Mouse (Mus musculus): ENCODE results near the gene Ppp1r37. TPM values are rescaled to one million over a fixed set of nuclear protein-coding genes. Genes with fewer than 3 reads are reported as not detected.

Ppp1r37 gene
- polyA plus RNA-seq, 1 experiment from 2014 or later, result 15.6 TPM

DNA sequence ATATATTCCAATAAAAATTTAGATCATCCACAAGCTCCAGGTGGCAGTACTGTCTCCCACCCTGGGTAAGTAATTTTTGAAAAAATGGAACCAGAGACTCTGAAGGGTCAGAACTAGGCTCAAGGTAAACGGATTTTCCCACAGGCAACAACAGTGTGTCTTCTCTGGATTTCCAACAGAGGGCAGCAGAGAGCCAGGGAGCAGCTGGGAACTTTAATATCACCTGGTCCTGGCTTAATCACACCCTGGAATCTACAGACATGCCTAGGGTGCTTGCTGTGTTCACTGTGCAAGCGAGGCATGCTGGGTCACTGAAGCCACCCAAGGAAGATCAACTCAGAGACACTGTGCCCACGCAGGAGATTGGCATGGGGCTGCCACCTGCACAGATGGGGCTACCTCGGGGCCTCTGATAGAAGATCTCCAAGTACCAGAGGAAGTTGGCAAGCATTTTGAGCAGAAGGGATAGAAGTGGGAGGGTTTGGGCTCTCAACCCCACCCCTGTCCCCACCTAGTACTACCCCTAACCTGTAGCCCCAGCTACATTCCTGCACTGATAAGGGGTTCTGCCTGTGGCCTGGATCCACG is 59.3 kb downstream of the Ppp1r37 start:
- peak; percentile 53 for DNase-seq (ENCODE audit: low spot score)

DNA sequence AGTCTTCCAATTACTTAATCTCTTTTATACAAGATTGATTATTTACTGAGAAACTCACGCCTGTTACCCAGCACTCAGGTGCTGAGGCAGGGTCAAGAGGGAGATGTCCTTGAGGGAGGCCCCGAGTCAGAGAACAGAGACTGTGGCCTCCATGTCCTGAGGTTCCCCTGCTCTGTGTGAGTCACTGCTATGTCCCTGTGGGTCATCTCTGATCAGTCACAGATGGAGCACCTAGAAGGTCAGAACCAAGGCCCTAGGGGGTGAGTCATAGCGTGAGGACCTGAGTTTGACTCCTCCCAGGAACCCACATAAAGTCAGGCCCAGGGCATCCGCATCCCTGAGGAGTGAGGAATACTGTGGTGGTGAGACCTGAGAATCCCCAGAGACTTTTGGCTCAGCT is 61.2 kb downstream of the Ppp1r37 start:
- no peak for DNase-seq (ENCODE audit: low spot score)

DNA sequence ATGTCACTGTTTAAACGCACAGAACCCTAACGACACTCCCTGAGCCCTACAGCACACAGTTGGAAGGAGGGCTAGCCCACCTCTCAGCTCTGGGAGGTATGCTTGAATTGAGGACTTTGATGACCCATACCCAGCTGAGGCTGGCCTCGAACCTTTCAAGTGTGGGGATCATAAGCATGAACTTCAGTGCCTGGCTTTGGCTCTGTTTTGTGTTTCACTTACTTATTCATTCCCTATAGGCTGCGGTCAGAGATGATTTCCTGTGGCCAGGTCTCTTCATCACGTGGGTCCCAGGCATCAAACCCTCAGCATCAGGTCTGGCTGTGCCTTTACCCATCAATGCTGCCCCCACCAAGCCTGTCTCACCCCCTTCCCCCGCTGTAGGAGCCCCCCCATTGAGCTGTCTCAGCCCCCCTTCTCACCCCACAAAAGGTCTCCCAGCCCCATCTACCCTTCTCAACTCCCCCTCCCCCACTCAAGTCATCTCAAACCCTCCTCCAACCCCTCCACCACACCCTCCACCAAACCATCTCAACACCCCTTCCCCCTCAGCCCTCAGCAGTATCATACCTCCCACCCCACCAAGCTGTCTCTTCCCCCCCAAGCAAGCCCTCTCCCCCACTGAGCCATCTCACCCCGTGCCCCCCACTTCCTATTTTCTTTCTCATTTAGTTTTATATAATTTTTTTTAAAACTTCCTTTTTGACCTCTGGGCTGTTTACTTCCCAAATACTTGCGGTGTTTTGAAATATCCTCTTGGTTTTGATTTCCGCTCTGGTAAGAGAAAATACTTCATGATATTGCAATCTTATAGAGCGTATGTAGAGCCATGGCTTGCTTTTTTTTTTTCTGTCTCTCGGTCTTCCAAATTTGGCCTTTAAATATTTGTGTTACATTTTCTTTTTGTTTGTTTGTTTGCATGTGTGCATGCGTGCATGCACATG is 62.2 kb downstream of the Ppp1r37 start:
- DNase-seq (ENCODE audit: low spot score), result no peak

DNA sequence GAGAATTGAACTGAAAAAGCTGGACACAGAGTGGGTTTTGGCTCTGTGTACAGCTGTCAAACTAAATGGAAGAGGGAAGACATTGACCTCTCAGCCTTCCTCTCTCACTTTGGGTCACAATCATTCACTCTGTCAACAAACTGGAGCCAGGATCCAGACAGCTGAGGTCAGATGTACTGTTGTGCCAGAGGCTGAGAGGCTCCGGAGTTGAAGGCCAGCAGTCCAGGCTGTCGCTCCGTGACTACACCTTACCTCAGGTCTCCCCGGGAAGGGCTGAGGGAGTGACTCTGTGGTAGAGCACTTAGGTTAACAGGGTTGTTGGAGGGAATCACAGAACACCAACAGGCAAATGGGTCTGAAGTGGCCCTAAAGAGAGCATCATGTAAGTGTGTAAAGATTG is 64.5 kb downstream of the Ppp1r37 start:
- no peak for DNase-seq (ENCODE audit: low spot score)

DNA sequence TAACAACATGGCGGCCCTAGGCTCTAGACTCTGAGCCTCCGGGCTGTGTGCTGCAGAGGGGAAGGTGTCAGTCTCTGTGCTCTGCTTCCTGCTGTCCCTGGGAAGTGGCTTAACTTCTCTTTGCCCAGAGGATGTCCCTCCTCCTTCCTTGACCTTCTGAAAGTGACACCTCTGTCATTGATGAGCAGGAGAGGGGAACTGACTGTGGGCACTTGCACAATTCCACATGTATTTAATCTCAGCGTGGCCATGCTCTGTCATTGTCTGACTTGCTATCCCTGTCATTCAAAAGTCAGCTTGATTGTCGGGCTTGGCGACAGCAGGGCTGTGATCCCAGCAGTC is 66.7 kb downstream of the Ppp1r37 start:
- DNase-seq (ENCODE audit: low spot score), result no peak

DNA sequence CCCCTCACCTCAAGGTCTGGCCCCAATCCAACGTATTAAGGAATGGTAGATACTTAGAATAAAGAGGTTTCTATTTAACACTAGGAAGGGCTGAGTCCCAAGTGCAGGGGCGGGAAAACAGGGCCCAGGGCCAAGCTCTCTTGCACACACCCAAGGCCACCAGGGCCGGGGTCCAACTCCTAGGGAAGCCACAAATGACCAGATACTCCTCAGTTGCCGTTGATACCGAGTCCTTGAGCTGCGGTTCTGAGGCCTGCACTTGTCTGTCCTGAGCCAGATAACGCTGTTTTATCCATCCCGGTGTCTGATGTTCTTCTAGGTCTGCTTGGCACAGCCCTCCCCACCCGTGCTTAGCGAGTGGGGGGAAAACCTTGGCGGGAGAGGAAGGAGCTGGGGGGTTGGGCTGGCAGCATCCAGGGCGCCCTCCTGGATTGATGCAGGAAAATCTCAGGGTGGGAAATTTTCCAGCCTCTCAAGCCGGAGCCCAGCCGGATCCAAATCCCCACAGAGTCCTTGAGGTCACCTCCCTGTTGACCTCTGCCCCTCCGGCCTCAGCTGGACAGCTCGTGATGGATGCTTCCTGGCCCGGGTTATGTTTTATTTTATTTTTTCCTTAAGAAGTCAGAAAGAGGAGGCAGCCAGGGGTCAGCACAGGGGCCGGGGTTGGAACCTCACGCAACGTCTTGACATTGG is 67.2 kb downstream of the Ppp1r37 start:
- DNase-seq (ENCODE audit: low spot score), result no peak

DNA sequence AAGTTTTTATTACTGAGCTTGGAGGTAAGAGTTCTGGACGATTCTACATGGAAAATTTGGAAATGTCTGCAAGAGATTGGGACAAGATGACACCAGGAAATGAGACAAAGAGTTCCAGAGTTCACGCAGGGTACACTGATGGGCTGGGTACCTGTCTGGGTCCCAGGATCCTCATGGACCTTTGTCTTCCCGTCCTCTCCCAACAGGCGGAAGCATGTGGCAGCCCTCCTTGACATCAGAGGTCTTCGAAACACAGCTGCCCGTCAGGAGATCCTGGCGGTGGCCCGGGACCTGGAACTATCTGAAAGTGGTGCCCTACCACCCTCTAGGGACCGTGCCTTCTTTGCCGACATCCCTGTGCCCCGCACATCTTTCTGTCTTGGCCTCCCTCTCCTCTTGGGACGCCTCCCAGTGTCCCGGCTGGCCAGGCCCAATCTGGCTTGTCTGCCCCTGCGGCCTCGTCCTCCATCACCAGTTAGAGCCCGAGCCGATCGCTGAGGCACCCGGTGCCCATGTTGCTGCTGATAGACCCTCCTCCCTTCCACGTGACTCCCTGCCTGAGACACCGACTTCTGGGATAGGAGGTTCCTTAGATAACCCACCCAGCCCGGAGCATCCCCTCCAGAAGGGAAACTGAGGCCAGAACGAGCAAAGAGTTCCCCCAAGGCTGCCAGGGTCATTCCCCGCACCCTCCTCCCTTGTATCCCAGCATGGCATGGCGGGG is 68.0 kb downstream of the Ppp1r37 start:
- DNase-seq (ENCODE audit: low spot score), result no peak

DNA sequence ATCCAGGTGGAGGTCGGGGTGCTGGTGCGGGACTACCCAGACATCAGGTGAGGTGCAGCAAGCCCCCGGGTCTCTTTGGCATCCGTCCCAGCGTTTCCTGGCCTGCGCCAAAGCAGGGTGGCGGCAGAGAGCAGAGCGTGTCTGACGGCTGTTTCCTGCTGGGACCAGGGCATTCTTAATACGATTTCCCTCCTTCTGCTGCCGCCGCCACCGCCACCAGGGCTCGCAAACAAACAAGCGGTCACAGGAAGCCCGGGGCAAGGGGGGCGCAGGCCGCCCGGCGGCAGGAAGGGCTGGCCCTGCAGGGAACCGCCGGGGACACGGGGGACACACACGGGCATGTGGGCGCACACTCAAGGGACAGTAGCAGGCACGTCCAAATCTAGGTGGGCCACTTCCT is 71.1 kb downstream of the Ppp1r37 start:
- DNase-seq (ENCODE audit: low spot score), result no peak

DNA sequence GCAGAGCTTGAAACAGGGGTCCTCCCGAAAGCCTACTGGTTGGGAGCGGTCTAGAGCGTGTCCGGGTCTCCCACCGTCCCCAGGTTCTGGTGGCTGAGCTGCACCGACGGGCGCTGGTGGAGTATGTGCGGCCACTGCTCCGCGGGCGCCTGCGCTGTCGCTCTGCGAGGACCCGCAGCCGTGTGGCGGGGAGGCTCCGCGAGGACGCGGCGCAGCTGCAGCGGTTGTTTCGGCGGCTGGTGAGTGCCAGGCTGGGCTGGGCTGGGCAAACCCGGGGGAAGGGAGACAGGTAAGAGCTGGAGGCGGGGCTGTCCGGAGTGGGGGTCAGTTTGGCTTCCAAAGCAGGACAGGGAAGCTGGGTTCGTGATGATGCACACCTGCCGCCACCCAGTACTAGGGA is 73.4 kb downstream of the Ppp1r37 start:
- no peak for DNase-seq (ENCODE audit: low spot score)

DNA sequence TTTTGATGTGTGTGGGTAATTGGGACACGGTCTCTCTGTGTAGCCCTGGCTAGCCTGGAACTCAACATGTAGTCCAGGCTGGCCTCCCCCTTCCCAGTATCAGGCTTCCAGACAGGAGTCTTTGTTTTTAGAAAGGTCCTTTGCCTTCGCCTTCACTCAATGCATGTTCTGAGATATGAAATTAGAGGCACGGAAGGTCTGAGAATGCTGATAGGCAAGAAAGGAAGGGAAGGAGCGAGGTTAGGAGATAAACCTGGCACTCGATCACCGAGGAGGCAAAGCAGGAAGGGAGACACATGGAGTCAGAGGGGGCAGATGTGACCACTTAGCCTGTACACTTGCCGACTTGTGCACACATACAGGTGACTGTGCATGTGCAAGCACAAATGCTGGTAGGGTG is 76.3 kb downstream of the Ppp1r37 start:
- no peak for DNase-seq (ENCODE audit: low spot score)

DNA sequence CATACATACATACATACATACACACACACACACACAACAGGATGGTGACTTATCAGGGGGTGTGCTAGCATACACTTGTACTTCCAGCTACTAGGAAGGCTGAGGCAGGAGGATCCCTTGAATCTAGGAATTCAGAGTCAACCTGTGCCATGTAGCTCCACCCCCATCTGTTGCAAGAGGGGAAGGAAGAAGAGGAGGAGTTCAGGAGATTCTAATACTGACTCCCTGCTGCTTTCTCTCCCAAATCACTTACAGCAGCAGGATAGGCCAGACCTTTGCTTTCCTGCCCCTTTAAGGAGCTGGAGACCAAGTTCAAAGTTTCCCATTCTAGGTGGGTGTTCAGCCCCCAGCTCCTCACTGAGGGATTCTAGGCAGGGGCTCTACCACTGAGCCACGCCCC is 77.4 kb downstream of the Ppp1r37 start:
- DNase-seq (ENCODE audit: low spot score), result no peak

DNA sequence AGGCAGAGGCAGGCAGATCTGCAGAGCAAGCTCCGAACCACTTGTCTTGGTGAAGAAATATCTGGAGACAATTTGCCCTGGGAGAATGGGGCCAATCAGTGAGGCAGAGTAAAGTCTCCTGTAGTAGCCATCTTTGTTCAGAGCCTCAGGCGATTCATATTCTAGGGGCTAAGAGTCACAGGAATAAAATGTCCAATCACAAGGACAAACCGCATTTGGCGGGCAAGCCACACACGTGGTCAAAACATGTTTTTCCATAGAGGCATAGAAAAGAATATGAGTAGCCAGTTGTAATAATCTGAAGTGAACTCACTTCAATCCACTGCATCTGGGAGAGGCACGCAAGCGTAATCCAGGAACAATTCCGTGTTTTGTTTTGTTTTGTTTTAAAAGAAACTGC is 79.6 kb downstream of the Ppp1r37 start:
- no peak for DNase-seq (ENCODE audit: low spot score)

Other genes with a start within 250 kb of the Ppp1r37 start
- 59.6 and 67.1 TPM in 2 replicates for gene Ercc1, start 218.3 kb downstream of the Ppp1r37 start, polyA plus RNA-seq (2015; fragmentation: Nextera tagmentation; extraction: Ambion mirVana)
- 15.8 and 18.7 TPM in 2 replicates for gene Cd3eap, start 203.6 kb downstream of the Ppp1r37 start, polyA plus RNA-seq (2015; fragmentation: Nextera tagmentation; extraction: Ambion mirVana)
- gene Ppp1r13l, start 203.3 kb downstream of the Ppp1r37 start, polyA plus RNA-seq (2015; fragmentation: Nextera tagmentation; extraction: Ambion mirVana), result 2.2 and 2.4 TPM in 2 replicates
- gene Ercc2, start 181.1 kb downstream of the Ppp1r37 start, polyA plus RNA-seq (2015; fragmentation: Nextera tagmentation; extraction: Ambion mirVana), result 14.3 and 15.1 TPM in 2 replicates
- 35.3 and 38.4 TPM in 2 replicates for gene Klc3, start 159.0 kb downstream of the Ppp1r37 start, polyA plus RNA-seq (2015; fragmentation: Nextera tagmentation; extraction: Ambion mirVana)
- 3.6 and 7.0 TPM in 2 replicates for gene Ckm, start 158.3 kb downstream of the Ppp1r37 start, polyA plus RNA-seq (2015; fragmentation: Nextera tagmentation; extraction: Ambion mirVana)
- 6.7 and 9.0 TPM in 2 replicates for gene Mark4, start 104.3 kb downstream of the Ppp1r37 start, polyA plus RNA-seq (2015; fragmentation: Nextera tagmentation; extraction: Ambion mirVana)
- gene Exoc3l2, start 99.7 kb downstream of the Ppp1r37 start, polyA plus RNA-seq (2015; fragmentation: Nextera tagmentation; extraction: Ambion mirVana), result 0.74 and 0.78 TPM in 2 replicates
- gene Bloc1s3, start 54.7 kb downstream of the Ppp1r37 start, polyA plus RNA-seq (2015; fragmentation: Nextera tagmentation; extraction: Ambion mirVana), result 2.7 and 4.0 TPM in 2 replicates
- gene Trappc6a, start 54.7 kb downstream of the Ppp1r37 start, polyA plus RNA-seq (2015; fragmentation: Nextera tagmentation; extraction: Ambion mirVana), result 86.5 and 92.5 TPM in 2 replicates
- 0.24 and 0.42 TPM in 2 replicates for gene Nkpd1, start 45.2 kb downstream of the Ppp1r37 start, polyA plus RNA-seq (2015; fragmentation: Nextera tagmentation; extraction: Ambion mirVana)
- gene Zfp296, start 14.2 kb upstream of the Ppp1r37 start, polyA plus RNA-seq (2015; fragmentation: Nextera tagmentation; extraction: Ambion mirVana), result 1.5 and 2.0 TPM in 2 replicates
- gene Gemin7, start 14.5 kb upstream of the Ppp1r37 start, polyA plus RNA-seq (2015; fragmentation: Nextera tagmentation; extraction: Ambion mirVana), result 133 and 134 TPM in 2 replicates
- 35.2 and 41.3 TPM in 2 replicates for gene Clasrp, start 41.4 kb upstream of the Ppp1r37 start, polyA plus RNA-seq (2015; fragmentation: Nextera tagmentation; extraction: Ambion mirVana)
- 37.2 and 38.0 TPM in 2 replicates for gene Relb, start 66.4 kb upstream of the Ppp1r37 start, polyA plus RNA-seq (2015; fragmentation: Nextera tagmentation; extraction: Ambion mirVana)
- gene Clptm1, start 102.0 kb upstream of the Ppp1r37 start, polyA plus RNA-seq (2015; fragmentation: Nextera tagmentation; extraction: Ambion mirVana), result 57.5 and 66.6 TPM in 2 replicates
- gene Apoc2, start 114.9 kb upstream of the Ppp1r37 start, polyA plus RNA-seq (2015; fragmentation: Nextera tagmentation; extraction: Ambion mirVana), result 3.4 and 3.8 TPM in 2 replicates
- gene Gm44805, start 118.3 kb upstream of the Ppp1r37 start, polyA plus RNA-seq (2015; fragmentation: Nextera tagmentation; extraction: Ambion mirVana), result 0.59 TPM in 1 of 2 replicates, not detected in the other
- gene Apoc4, start 118.4 kb upstream of the Ppp1r37 start, polyA plus RNA-seq (2015; fragmentation: Nextera tagmentation; extraction: Ambion mirVana), result 0.29 and 0.75 TPM in 2 replicates
- gene Apoc1, start 129.6 kb upstream of the Ppp1r37 start, polyA plus RNA-seq (2015; fragmentation: Nextera tagmentation; extraction: Ambion mirVana), result 21.1 and 21.3 TPM in 2 replicates
- gene Apoe, start 136.1 kb upstream of the Ppp1r37 start, polyA plus RNA-seq (2015; fragmentation: Nextera tagmentation; extraction: Ambion mirVana), result 624 and 627 TPM in 2 replicates
- gene Tomm40, start 152.4 kb upstream of the Ppp1r37 start, polyA plus RNA-seq (2015; fragmentation: Nextera tagmentation; extraction: Ambion mirVana), result 132 and 140 TPM in 2 replicates
- 7.0 and 7.1 TPM in 2 replicates for gene Nectin2, start 187.4 kb upstream of the Ppp1r37 start, polyA plus RNA-seq (2015; fragmentation: Nextera tagmentation; extraction: Ambion mirVana)
- gene Bcam, start 207.9 kb upstream of the Ppp1r37 start, polyA plus RNA-seq (2015; fragmentation: Nextera tagmentation; extraction: Ambion mirVana), result 29.7 and 30.9 TPM in 2 replicates
- 2.6 and 4.2 TPM in 2 replicates for gene Cblc, start 233.7 kb upstream of the Ppp1r37 start, polyA plus RNA-seq (2015; fragmentation: Nextera tagmentation; extraction: Ambion mirVana)

Measured in thymus, postnatal 0 days (tissue).